Mouse (Mus musculus) brain, embryonic 14.5 days (tissue): ENCODE results near the gene Serpinh1.

Experiments used
- CTCF ChIP-seq: fragments of 200-500 bp; IDR thresholded peaks from 2 replicates; pipeline ENCODE4 v1.5.1; 2012; ENCODE audit warnings: inconsistent platforms, mild to moderate bottlenecking, moderate library complexity, borderline replicate concordance; ENCODE audit not compliant: insufficient read depth, insufficient read length; ENCODE audit errors: extremely low read depth
- POLR2A ChIP-seq: fragments of 200-500 bp; IDR thresholded peaks from 2 replicates; pipeline ENCODE4 v1.6.1; 2012; ENCODE audit warnings: mild to moderate bottlenecking, inconsistent platforms, borderline replicate concordance; ENCODE audit not compliant: poor library complexity, insufficient read depth, insufficient read length, severe bottlenecking; ENCODE audit errors: extremely low read depth

DNA sequence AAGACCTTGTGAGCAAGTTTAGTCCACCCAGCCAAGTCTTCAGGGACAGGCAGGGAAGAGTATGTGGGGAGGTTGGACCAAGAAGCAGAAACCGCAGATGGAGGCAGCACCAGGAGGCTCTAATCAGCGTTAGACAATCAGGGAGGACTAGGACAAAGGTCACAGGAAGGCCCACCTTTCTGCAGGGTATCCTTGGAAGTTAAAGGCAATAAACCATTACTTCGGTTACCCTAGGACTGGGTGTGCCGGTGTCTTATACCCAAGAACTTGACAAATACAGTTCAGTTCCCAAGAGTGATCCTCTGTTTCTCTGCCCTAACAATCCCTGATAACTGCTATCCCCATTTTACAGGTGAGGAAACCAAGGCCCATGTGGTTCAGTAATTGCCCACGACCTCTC, 23.0 kb downstream of the Serpinh1 start:
- TF ChIP-seq CTCF (no peak), POLR2A (no peak)
